Mouse (Mus musculus) left cerebral cortex, adult 9 months (tissue): ENCODE measurements around the gene Tet2.
"Not testable (repeated sequence)": the region's sequence is repeated elsewhere in the genome, so short reads cannot be mapped to it uniquely, and the experiment has no call there.

Experiments
- DNase-seq, 2 experiments: peaks; one replicate each; pipeline ENCODE4 v3.0.0; 2022; ENCODE audit warnings: low spot score in 2 of 2

The Tet2 gene

GRCm38 (mm10) chr3:133544551-133545303 lies at the start of gene Tet2:
TSS of gene Tet2 (minus strand) at chr3:133545139.
- DNase-seq: peak; percentile 55 to 56

GRCm38 (mm10) chr3:133592995-133593394 lies 48.1 kb upstream of the Tet2 start:
- DNase-seq: not testable (repeated sequence)

- DNase-seq: no peak
Observed at GRCm38 (mm10) chr3:133590506-133591152, 45.7 kb upstream of the Tet2 start.

GRCm38 (mm10) chr3:133585010-133585409 lies 40.1 kb upstream of the Tet2 start:
- DNase-seq: no peak

DNA sequence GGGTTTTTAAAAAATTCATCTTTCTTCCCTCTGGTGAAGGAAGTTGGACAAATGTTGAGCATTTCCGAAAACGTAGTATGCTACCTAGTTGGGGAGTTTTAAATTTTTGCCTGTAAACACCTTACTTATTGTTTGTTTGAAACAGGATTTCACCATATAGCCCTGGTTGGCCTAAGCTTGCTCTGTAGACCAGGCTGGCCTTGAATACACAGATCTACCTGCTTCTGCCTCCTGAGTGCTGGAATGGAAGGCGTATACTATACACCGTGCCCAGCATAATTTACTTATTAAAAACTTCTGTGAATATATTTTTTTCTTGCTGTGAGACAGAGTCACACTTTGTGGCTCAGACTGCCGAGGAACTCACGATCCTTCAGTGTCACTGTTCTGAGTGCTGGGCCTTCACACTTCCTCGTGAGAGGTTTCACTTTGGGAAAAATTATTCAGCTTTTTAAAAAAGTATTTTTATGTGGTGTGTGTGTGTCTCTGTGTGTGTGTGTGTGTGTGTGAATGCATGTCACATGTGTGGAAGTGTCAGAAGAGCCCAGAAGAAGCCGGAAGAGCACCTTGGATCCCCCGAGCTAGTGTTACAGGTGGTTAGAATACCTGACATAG lies 38.6 kb upstream of the Tet2 start:
- DNase-seq: no peak

DNA sequence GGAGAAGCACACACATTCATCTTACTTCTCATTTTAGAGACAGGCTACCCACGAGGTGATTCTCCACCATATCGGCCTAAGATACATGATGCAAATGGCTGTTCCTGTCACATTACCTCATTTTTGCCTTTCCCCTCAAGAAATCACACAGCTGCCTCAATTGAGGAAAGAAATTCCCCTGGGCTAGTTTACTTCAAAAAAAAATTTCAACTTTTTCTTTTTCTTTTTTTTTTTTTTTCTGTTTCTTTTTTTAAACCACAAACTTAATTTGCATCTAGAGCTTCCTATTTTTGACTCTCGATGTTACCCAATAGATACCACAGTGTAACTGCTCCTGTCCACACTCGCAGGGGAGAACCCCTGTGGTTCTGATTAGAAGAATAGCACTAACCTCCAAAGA lies 38.0 kb upstream of the Tet2 start:
- no peak for DNase-seq

DNA sequence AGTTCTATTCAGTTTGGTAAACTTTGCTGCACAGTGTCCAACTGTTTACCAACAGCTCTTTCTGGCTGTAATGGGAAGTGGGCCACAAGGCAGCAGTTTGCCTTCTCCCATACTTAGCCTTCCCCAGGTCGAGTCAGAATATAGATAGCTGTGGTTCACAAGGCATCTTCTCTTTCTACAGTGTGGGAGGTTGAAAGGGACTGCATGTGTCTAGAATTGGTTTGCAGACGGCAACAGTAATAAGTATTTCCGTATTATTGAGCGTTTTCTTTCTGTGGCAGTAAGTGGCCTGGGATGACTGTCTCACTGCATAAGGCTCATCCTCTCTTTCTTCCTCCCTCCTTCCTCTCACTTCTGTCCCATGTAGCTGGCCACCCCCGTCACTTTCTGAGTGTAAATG lies 37.2 kb upstream of the Tet2 start:
- no peak for DNase-seq

DNA sequence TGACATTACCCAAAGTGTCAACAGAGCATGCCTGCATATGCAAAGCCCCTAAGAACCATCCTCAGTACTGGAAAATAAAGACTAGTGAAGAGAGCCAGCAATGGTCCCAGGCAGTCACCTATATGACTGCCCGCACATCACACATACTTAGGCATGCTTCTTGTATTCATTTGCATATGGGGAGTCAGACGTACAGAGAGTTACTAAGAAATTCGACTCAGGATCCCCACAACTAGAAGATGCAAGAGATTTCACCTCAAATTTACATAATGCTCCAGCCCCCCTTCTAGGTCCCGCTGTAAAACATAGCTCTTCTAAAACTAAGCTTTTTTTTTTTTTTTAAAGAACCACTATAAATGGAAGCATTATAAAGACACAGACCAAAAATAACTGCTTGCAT lies 36.6 kb upstream of the Tet2 start:
- no peak for DNase-seq

DNA sequence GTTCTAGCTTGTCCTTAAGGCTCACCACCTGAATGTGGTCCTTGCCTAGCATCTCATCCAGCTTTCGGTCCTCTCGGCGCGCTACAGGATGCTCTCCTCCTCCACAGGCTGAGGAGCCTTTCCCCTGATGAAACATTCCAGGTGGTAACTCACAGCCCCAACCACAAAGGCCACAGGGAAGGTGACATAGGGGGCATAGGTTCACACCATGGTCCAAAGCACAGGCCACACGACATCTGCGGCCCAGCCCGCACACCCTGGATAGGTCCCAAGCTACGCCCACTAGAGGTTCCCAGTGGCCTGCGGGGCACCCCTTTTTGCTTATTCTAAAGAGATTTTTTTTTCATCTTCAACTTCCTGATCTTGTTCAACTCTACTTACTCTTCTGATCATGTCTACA lies 34.7 kb upstream of the Tet2 start:
- DNase-seq: no peak

- no peak for DNase-seq
Observed at GRCm38 (mm10) chr3:133579140-133579539, 34.2 kb upstream of the Tet2 start.

DNA sequence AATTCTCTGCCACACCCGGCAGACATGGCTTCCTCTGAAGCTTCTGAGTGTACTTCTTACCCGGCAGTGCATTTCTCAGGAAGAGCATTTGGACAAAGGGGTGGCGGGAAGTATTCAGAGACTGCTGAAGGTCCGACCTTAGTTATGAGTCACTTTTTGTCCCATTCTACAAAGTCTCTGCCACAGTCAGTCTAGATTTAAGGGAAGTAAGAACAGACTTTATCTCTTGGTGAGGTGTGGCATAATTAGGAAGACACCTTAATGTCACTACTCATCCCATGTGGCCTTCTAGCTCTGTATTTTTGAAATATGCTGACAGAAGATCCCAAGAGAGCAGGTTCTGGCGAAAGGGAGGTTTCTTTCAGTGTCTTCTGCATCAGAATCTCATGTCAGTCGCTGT lies 30.0 kb upstream of the Tet2 start:
- DNase-seq: no peak

- DNase-seq: no peak
Observed at GRCm38 (mm10) chr3:133571961-133572360, 27.0 kb upstream of the Tet2 start.

GRCm38 (mm10) chr3:133563503-133564205 lies 18.7 kb upstream of the Tet2 start:
- no peak for DNase-seq

GRCm38 (mm10) chr3:133559413-133560114 lies 14.6 kb upstream of the Tet2 start:
- DNase-seq: no peak

GRCm38 (mm10) chr3:133557602-133558001 lies 12.7 kb upstream of the Tet2 start:
- DNase-seq: no peak

DNA sequence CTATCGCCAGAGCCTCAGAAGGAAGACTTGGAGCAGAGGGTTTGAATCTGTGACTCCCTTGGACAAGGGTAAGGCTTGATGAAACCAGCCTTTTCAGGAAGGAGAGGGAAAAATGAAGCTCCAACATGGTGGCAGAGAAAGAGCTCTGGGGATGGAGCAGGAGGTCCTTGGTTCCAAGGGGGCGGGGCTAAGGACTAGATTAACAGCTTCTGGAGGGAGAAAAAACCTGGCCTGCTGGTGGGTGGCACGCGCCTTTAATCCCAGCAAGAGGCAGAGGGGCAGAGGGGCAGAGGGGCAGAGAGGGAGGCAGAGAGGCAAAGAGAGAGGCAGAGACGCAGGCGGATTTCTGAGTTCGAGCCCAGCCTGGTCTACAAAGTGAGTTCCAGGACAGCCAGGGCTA lies 12.2 kb upstream of the Tet2 start:
- no peak for DNase-seq

DNA sequence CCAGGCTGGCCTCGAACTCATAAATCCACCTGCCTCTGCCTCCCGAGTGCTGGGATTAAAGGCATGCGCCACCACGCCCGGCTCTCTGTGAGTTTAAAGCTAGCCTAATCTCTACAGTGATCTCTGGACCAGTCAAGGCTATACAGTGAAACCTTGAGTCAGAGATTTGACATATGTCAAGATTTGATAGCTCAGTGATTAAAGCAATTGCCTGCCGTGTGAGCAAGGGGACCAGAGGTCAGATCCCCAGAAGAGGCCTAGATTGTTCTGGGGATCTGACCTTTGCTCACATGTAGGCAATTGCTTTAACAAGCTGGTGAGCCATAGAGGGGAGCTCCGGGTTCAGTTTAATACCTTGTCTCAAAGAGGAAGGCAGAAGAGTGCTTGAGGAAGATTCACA lies 10.4 kb upstream of the Tet2 start:
- no peak for DNase-seq

GRCm38 (mm10) chr3:133554552-133555067 lies 9.7 kb upstream of the Tet2 start:
- DNase-seq: no peak

DNA sequence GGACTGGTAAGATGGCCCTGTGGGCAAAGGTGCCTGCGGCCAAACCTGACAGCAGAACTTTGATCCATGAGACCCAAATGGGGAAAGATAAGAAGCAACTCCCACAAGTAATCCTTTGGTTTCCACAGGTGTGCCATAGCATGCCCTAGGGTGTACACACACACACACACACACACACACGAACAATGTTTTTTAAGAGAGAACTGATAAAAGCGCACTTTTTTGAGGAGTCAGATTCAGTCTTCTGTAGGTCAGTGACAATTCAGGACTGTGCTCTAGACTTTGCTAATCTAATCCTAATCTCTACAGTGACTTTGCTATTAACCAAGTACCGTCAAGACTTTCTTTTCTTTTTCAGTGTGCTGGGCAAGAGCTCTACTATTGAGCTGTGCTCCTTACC lies 9.2 kb upstream of the Tet2 start:
- no peak for DNase-seq

DNA sequence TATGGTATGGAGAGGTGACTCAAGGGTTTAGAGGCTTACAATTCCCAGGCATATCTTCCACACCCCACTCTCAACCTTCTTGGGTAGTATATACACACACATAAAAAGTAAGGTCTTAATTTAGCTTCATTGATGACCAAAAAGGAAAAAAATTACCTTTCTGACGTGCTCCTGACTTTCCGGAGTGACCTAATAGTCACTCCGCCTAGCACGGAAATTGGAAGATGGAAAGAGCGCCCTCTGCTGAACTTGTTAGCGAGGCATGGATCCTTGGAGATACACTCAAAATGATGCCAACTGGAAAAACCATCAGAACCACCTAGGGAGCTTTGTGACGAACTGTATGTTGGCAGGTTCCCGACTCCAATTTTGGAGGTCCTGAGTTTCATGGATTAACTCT lies 7.0 kb upstream of the Tet2 start:
- no peak for DNase-seq

DNA sequence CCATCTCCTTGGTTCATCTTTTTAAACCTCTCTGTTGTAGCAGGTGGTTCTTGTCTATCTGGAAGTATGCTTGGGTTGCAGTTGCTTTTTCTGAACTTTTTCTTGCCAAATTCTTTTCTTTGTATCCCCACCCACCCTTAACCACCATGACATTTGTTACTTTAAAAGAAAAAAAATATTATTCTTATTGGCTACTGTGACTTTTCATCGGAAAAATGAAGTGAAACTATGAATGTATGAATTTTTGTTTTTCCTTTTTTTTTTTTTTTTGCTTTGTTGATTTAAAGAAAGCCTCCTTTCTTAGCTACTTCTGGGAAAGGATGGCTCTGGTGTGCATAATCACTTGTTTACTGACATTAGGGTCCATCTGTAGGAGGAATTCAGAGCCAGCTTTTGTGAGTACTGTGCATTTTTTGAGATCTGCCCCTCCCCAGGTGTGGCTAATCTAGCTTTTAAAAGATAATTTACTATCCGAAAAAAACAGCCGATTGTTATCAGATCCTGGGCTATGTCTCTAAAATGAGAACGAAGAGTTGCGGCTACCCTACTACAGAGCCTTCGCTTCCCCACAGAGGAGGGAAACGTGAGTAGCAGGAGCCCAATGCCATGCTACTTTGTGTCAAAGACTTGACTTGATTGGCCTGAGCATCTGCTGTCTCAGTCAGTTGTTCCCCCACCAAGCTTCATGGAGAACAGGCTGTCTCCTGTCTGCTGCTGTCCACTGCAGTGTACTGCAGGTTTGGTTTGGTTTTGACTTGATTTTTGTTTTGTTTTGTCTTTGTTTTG lies 4.6 kb upstream of the Tet2 start:
- no peak for DNase-seq
